Mouse (Mus musculus) heart, adult 9 months (tissue): ENCODE results near the gene Diras2.
"Not testable (repeated sequence)": the region's sequence is repeated elsewhere in the genome, so short reads cannot be mapped to it uniquely, and the experiment has no call there.

Experiments
- DNase-seq, 2 experiments: peaks; one replicate each; pipeline ENCODE4 v3.0.0; 2022; ENCODE audit warnings: low spot score in 2 of 2

Diras2 gene

DNA sequence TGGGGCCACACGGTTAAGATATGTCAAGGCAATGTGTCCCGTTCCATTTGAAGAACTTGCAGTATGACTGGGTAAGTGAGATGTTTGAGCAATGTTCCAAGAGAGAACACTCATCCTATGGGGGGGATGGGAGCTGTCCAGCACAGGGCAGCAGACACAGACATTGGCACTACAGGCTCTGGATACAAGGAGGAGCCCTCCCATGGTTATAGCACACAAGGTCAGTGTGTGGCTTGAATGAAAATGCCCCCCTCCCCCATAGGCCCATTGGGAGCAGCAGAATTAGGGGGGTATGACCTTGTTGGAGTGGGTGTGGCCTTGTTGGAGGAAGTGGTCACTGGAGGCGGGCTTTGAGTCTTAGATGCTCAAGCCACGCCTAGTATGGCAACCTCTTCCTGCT, 12.7 kb downstream of the Diras2 start:
- no peak for DNase-seq

DNA sequence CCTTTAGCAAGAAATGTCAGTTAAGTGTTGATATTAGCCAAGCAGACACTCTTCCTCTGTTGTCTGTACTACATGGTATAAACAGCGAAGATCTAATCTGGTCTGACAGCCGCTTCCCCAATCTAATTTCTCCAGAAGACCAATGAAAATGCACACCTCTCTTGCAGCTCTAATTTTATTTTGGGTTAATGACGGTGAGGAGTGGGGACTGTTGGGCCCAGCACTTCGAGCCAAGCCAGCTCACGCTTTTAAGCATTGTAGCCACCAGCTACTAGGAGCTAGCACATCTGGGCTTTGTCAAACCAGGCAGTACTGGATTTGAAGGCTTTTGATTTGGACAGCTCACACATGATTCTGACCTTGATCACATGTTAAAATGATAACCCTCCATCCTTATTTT, 14.1 kb downstream of the Diras2 start:
- DNase-seq, result no peak

DNA sequence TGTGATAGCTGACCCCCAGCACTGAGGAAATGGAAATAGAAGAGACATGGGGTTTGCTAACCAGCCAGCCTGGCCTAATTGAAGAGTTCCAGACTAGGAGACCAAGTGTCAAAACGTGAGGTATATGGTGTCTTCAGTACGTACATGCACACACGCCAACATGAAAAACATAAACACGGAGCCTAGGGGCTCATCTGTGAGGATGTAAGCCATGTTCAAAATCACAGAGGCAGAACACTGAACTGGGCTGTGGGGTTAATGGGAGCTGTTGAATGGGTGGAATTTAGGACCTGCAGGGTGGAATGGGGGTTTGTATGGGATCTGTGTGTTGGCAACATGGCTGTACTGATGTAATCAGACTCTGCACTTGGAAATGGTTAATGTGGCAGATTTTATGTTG, 14.5 kb downstream of the Diras2 start:
- no peak for DNase-seq

DNA sequence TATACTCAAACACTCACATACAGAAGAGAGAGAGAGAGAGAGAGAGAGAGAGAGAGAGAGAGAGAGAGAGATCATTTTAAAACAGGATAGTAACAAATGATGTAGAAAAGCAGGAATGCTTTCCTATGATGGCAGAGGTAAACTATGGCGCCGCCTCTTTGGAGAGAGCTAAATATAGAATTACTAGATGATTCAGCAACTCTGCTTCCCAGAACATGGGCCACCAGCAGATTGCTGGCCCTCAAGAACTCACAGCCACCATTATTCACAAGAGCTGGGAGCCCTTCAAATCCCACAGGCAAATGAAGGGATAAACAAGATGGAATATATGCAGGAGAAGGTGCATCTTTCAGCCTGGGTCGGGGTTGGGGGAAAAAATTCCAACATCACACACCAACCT, 15.0 kb downstream of the Diras2 start:
- DNase-seq, result no peak

DNA sequence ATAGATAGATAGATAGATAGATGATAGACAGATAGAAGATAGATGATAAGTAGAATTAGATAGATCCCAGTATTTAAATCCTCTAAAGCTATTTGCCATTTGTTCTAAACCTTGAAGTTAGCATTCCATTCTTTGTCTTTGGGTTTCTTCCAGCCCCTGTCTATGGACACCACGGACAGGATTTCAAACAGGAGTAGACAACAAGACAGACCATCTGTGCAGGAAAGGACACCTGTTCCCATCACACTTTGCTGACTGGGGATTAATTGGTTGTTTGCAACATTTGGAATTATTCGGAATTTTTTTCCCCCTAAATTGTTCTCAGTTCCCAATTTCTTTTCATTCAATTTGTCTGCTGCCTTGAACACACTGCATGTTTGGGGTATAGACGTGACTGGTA, 17.5 kb downstream of the Diras2 start:
- no peak for DNase-seq

DNA sequence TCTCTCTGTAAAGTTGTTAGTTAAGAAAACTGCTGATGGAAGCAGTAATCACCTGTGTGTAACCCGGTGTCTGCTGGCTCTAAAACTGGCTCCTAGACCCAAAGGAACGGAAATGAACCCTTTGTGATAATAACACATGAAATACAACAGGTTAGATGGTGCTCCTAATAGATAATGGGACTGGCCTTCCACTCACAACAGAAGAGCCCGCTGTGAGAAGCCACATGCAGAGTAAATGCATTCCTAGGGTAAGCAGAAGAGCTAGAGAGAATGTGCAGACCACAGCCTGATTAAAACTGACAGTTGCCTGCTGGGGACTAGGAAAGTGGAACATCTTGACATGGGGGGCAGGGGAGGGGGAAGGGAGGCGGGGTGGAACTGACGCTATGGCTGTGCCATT, 18.7 kb downstream of the Diras2 start:
- DNase-seq, result no peak

DNA sequence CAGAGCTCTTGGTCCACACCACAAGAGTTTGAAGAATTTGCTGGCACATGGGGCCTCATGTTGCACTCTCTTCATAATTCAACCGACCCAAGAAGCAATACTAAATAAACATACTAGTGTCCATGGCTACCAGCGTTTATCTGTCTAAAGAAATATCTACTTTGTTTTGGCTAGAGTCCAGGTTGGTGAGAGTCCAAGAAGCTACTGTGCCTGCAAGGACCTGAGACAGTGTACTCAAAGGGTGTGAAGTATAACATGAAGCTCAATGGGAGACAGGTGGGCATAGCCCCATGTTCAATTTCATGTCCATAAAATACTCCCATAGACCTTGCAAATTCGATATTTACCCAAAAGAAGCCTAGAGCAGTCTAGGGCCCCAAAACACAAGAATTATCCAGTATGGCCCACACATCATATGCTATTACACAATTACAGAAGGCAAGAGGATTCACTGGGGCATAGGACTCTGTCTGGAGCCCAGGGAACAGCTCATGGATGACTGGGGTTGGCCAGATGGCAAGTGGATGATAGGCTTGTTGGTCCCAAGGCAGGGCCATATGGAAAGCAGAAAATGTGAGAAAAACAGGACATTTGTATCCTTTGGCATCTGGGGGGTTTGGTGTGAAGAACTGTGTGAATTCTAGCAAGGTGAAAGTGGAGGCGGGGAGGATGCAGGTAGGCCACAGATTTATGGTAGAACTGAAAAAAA, 20.8 kb downstream of the Diras2 start:
- no peak for DNase-seq

DNA sequence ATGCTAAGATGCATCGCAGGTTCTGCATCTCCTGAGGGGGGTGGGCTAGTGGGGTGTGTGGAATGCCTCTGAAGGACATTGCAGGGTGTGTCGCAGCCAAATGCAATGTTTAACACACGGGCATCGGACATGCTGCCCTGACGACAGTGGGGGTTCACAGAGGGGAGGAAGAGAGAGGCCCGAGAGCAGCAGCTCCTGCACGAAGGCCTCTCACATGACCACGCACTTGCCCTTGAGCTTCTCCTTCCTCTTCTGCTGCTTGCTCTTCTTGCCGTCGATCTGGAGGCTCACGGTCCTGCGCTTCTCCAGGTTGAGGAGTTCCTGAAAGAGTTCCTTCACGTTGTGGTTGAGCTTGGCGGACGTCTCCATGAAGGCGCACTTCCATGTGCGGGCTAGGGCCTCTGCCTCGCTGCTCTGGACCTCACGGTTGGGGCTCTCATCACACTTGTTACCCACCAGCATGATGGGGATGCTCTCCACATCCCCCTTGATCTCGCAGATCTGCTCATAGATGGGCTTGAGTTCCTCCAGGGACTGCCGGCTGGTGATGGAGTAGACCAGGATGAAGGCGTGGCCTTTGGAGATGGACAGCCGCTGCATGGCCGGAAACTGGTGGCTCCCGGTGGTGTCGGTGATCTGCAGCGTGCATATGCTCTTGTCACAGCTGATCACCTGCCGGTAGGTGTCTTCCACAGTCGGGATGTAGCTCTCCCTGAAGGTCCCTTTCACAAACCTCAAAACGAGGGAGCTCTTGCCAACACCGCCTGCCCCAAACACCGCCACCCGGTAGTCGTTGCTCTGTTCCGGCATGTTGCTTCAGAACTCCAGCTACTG, 23.4 kb downstream of the Diras2 start:
- DNase-seq, result no peak

DNA sequence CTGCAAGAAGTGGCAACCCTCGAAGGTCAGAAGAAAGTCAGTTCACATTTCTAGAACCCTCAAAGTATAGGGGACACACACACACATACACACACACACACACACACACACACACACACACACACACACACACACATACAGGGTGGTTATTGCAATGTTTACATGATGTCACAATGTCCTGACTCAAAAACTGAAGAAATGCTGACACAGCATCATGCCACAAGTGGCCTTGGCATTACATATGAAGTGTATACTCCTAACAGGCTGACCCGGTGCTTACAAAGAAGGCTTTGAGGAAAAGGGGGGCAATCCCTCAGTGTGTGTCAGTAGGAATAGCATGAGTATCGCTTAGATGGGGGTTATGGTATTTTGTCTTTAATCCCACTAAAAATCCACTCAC, 24.3 kb downstream of the Diras2 start:
- DNase-seq, result not testable (repeated sequence)

DNA sequence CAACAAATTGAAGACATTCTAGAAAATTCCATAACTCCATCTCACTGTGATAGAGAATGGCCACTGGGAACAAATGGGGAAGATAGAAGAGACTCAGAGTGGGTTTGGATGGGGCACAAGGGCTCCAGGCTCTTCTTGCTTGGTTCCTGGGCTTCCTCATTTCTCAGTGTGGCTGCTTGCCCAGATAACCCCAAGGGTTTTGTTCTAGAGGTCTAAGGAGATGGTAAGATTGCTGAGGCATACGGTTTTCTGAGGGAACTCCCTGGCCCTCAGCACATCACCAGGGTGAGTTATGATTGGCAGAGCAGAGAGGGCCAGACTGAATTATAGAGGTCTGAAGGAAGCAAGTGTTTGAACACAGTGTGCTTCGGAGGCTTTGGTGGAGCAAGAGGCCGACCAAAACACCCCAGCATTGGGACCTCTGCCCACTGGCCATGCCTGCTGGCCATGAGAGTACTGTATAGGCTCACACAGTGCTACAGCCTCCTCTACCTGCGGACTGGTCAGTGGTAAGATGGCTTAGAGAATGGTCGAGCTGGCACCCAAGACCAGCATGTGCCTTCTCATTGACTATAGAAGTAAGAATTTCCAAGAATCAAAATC, 25.3 kb downstream of the Diras2 start:
- DNase-seq, result peak; percentile 4 to 40

DNA sequence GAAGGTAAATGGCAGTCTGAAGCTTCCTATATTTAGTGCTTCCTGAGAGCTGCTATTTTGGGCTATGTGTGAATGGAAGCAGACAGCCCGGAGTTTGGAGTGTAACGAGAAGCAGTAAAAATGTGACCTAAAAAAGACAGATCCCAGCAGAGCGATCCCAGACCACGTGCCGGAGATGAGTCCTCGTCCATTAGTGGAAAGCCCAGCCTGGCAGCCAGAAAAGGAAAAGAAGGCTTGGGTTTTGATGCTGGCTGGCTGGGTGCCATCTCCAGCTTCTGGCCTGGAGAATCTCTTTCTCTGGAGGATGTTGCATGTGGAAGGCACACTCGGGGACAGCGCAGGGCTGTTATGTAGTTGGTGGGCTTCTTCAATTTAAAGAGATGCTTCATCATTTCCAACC, 29.4 kb downstream of the Diras2 start:
- peak in 1 of 2 experiments; percentile 9 for DNase-seq

DNA sequence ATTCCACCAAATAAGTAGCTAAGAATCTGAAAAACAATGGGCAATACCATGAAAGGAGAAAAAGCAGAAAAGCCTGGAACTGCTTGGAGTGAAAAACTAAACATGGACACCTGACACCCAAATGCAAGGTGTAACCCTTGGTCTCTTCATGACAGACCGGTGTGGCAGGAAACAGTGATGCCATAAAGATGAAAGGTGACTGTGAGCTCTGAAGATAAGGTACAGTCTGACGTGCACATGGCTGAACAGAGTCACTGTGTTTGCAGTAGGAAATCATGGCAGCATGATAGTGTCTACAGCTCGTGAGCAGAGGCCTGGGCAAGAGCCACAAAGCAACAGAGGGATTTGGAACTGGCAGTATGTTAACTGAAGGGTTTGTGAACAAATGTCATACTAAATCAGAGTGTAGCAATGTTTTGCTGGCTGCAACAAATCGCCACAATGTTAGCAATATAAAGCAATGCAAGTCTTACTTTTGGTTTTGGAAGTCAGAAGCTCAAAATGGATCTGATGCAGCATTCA, 34.0 kb downstream of the Diras2 start:
- no peak for DNase-seq

DNA sequence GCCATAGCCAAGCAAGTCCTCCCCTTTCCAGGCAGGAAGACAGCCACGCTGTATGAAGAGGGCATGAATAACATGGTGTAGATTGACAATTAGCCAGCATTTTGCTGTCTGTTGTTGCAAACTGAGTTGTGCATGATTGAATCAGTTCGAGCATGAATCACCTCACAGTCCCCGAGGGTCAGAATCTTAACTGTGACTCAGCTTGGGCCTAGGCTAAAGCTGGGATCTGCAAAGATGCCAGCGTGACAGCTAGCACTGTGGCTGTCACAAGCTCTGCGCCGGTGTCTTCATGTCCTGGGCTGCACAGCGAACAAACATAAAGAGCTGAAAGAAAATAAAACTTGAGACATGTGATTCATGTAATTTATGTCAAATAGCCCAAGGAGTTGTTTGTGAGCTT, 42.3 kb downstream of the Diras2 start:
- no peak for DNase-seq

DNA sequence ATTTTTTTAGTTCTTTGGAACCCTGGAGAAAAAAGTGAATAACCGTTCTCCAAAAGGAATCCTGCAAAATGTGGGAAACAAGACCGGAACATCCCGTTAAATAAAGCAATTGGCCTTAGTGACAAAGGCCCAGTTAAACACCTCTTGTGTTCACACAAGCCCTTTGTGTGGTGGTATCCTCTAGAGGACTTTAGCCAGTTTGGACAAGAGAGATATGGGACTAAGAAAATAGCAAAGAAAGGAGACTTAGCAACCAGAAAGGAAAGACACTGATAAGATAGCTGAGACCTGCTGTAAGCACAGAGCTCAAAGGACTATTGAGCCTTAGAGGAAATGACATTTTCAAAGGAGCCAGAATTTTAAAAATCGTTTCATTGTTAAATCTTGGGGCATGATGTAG, 47.0 kb downstream of the Diras2 start:
- no peak for DNase-seq

DNA sequence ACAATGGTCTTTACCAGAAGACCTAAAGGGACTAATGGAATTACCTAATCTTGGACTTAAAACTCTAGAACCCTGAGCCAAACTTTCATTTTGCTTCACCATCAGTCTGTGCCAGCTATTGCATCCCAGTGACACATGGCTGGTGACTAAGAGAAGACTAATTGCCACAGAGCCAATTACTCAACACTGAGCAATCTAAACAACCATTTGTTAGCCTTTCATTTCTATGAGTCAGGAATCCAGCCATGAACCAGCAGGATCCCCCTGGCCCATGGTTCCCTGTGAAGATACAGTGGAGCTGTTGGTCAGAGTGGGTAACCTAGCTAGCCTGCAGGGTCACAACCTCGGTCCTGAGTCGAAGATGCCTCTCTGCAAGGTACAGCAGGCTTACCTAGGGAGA, 49.3 kb downstream of the Diras2 start:
- no peak for DNase-seq

DNA sequence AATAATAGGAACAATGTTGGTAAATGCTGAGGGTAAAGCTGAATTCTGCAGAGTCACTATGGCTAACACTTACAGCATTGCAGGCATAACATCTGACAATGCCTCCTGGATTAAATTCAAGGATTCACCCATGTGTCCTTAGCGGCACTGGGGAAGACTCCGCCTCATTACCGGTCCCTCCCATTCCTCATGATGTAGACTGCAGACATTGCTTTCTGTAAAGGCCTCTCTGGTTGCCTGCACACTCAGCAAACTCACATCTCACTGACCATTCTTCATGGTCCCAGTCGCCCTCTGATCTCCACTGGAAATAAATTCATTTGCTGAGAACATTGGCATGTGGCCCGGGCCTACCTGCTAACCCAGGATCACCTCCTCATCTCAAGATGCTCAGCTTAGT, 51.9 kb downstream of the Diras2 start:
- no peak for DNase-seq

DNA sequence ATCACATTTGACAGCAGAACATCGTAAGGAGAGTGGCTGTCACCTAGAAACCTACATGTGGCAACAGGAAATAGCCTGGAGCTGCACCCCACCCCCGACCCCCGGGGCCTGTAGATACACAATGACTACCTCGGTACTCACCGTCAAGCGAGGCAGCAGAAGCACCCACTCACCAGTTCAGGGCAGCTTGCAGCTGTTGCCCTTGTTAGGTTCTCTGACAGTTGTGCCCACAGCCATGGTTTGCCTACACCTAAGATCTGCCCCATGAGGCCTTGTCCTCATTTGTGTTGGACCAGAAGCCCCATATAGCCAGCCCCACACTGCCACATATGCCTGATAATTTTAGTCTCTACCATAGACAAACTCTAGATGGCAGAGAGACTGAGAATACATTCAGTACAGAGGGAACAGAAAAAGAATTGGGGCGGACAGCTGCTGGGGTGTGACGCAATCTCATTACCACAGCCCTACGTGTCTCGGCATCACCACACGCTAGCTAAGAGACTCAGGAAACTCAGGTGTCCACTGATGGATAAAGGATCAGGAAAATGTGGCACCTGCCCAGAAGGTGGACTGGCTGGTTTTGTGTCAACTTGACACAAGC, 54.0 kb downstream of the Diras2 start:
- no peak for DNase-seq

DNA sequence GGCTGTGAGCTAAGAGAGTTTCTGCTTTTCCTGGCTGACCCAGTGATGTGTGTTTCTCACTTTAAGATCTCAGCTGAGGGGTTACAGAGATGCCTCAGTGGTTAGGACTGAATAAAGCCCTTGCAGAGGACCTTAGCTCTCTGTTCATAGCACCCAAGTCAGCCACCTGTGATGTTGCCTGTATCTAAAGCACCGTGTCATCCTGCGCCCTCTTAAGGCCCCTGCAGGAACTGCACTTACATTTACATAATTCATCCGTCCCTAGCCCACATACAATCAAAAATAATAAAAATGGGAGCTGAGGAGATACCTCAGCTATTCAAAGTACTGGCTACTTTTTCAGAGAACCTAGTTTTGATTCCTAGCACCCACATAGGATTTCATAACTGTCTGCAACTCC, 54.9 kb downstream of the Diras2 start:
- DNase-seq, result no peak

DNA sequence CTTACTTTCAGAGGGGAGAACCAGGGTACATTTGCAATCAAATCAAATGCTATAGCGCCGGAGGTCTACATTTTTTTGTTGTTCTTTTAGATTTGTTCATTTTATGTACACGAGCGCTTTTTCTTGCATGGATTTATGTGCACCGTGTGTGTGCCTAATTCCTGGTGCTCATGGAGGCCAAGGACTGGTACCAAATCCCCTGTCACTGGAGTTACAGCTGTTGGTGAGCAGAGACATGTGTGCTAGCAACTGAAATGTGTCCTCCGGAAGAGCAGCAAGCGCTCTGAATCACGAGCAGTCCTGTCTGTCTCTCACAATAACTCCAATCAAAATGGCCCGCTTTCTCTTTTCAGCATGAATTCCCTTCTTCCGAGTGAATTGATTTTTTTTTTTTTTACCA, 55.8 kb downstream of the Diras2 start:
- DNase-seq, result no peak

DNA sequence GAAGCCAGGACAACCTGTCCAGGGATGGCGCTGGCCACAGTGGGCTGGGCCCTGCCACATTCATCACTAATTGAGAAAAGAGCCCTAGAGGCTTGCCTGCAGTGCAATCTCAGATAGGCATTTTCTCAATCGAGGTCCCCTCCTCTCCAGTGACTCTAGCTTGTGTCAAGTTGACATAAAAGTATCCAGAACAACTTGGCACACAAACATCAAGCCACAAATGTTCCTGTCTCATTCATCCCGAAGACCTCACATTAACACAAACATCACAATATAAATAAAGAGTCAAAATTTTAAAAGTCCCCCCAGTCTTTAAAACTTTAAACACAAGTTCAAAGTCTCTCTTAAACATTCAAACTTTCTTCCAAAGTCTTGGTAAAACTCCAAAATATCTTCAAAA, 56.3 kb downstream of the Diras2 start:
- no peak for DNase-seq

DNA sequence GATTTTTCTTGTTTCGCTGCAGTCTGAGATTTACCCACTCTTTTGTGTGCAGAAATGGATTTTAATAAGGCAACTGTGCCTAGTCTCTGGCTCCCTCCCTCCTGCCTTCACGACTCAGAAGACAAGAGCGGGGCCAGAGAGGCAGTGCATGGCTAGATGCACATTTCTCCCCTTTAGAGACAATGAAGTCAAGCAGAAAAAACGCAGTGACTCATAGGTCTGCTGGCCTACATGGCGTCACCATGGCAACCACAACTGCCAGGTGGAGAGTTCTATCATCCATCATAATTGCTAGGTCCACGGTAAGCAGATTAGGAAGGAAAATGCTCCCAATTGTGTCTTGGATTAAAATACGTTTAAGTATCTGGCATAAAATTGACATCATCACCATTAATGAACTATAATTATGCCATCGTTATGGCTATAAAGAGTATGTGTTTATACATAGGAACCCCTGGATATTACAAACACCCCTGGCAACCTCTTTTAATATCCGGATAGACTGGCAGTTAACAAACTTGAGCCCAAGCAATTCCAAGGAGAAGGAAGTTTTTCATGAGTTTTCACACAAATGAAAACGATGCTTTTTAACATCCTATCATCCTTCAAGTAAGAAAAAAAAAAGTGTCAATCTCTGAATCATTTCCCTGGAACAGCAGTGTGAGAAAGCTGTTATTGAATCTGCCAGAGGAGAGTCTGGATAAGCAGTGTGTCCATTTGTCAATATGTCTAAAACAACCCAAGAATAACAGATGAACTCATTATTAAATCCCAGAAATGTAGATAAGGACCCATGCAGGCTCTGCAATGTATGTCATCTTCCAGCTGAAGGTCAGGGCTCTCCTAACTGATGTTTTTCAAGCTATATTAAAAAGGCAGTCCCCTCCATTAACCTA, 61.0 kb downstream of the Diras2 start:
- peak; percentile 2 to 5 for DNase-seq
